Mouse (Mus musculus): ENCODE data around the gene Kdf1. TPM values are rescaled to one million over a fixed set of nuclear protein-coding genes. Genes with fewer than 3 reads are reported as not detected.

Kdf1 gene
- polyA plus RNA-seq, 1 experiment from 2014 or later, result 0.69 TPM

Small RNA genes within 50 kb of the gene (microRNA-seq; reads per million reads assigned to microRNA genes)
- gene Gm23158, result not detected

Other genes starting within 250 kb of the Kdf1 start
- gene Tmem222, start 241.2 kb upstream of the Kdf1 start, polyA plus RNA-seq (2015; fragmentation: Nextera tagmentation; extraction: Ambion mirVana), result 111 and 121 TPM in 2 replicates
- gene Wdtc1, start 165.5 kb upstream of the Kdf1 start, polyA plus RNA-seq (2015; fragmentation: Nextera tagmentation; extraction: Ambion mirVana), result 20.1 and 20.7 TPM in 2 replicates
- gene Slc9a1, start 149.3 kb upstream of the Kdf1 start, polyA plus RNA-seq (2015; fragmentation: Nextera tagmentation; extraction: Ambion mirVana), result 10.3 and 12.8 TPM in 2 replicates
- gene Tent5b, start 38.8 kb upstream of the Kdf1 start, polyA plus RNA-seq (2015; fragmentation: Nextera tagmentation; extraction: Ambion mirVana), result 0.15 TPM in 2 replicates
- 5.7 and 8.2 TPM in 2 replicates for gene Trnp1, start 20.4 kb upstream of the Kdf1 start, polyA plus RNA-seq (2015; fragmentation: Nextera tagmentation; extraction: Ambion mirVana)
- 247 and 263 TPM in 2 replicates for gene Nudc, start 27.0 kb downstream of the Kdf1 start, polyA plus RNA-seq (2015; fragmentation: Nextera tagmentation; extraction: Ambion mirVana)
- not detected in 2 replicates for gene Nr0b2, start 34.4 kb downstream of the Kdf1 start, polyA plus RNA-seq (2015; fragmentation: Nextera tagmentation; extraction: Ambion mirVana)
- gene Gpatch3, start 55.8 kb downstream of the Kdf1 start, polyA plus RNA-seq (2015; fragmentation: Nextera tagmentation; extraction: Ambion mirVana), result 6.1 and 6.5 TPM in 2 replicates
- gene Gpn2, start 65.4 kb downstream of the Kdf1 start, polyA plus RNA-seq (2015; fragmentation: Nextera tagmentation; extraction: Ambion mirVana), result 16.1 and 17.0 TPM in 2 replicates
- 1.1 and 1.2 TPM in 2 replicates for gene Sfn, start 83.2 kb downstream of the Kdf1 start, polyA plus RNA-seq (2015; fragmentation: Nextera tagmentation; extraction: Ambion mirVana)
- gene Zdhhc18, start 131.2 kb downstream of the Kdf1 start, polyA plus RNA-seq (2015; fragmentation: Nextera tagmentation; extraction: Ambion mirVana), result 3.5 and 4.7 TPM in 2 replicates
- 14.7 and 18.5 TPM in 2 replicates for gene Pigv, start 153.7 kb downstream of the Kdf1 start, polyA plus RNA-seq (2015; fragmentation: Nextera tagmentation; extraction: Ambion mirVana)
- gene Arid1a, start 237.8 kb downstream of the Kdf1 start, polyA plus RNA-seq (2015; fragmentation: Nextera tagmentation; extraction: Ambion mirVana), result 28.7 and 36.1 TPM in 2 replicates

Data from midbrain, embryonic 16.5 days (tissue).